Mouse (Mus musculus) liver, embryonic 11.5 days (tissue): ENCODE data around the gene C1qtnf1. TPM values are rescaled to one million over a fixed set of nuclear protein-coding genes. Genes with fewer than 3 reads are reported as not detected.
A peak's percentile ranks its signal among the peaks of the same experiment; 100 is the strongest.
"Not testable (repeated sequence)": the region's sequence is repeated elsewhere in the genome, so short reads cannot be mapped to it uniquely, and the experiment has no call there.

Experiments used
- ATAC-seq: fragments of 200-750 bp; cut with Nextera tagmentation; replicated peaks from 2 replicates; pipeline ENCODE4 v1.8.0; 2017; ENCODE audit warnings: moderate number of reproducible peaks, mild to moderate bottlenecking, moderate TSS enrichment, moderate library complexity; ENCODE audit not compliant: low FRiP score
- DNase-seq: peaks from one replicate; pipeline ENCODE4 v3.0.0-alpha.2; 2017; ENCODE audit warnings: low spot score
- H3K27ac ChIP-seq: fragments of 300-500 bp; sonication (generic); 2 replicates; pipeline ENCODE4 v1.5.1; 2014; ENCODE audit warnings: mild to moderate bottlenecking, low read depth, low read length, control low read depth
- H3K27me3 ChIP-seq: fragments of 300-500 bp; sonication (generic); replicated peaks from 2 replicates; pipeline ENCODE4 v1.6.1; 2014; ENCODE audit warnings: low read length, mixed read lengths; ENCODE audit not compliant: control insufficient read depth, insufficient read depth
- H3K36me3 ChIP-seq: fragments of 300-500 bp; sonication (generic); 2 replicates; pipeline ENCODE4 v1.6.1; 2014; ENCODE audit warnings: mild to moderate bottlenecking, low read length, moderate library complexity, mixed read lengths; ENCODE audit not compliant: control insufficient read depth, insufficient read depth
- H3K4me1 ChIP-seq: fragments of 300-500 bp; sonication (generic); replicated peaks from 2 replicates; pipeline ENCODE4 v1.6.1; 2014; ENCODE audit warnings: low read length, mixed read lengths; ENCODE audit not compliant: control insufficient read depth, insufficient read depth
- H3K4me2 ChIP-seq: fragments of 300-500 bp; sonication (generic); 2 replicates; pipeline ENCODE4 v1.6.1; 2014; ENCODE audit warnings: mild to moderate bottlenecking, control low read depth, moderate library complexity
- H3K4me3 ChIP-seq: fragments of 300-500 bp; sonication (generic); 2 replicates; pipeline ENCODE4 v1.5.1; 2014; ENCODE audit warnings: low read depth, low read length, control low read depth
- H3K9ac ChIP-seq: fragments of 300-500 bp; sonication (generic); 2 replicates; pipeline ENCODE4 v1.6.1; 2014; ENCODE audit warnings: low read depth, low read length, control low read depth
- H3K9me3 ChIP-seq: fragments of 300-500 bp; sonication (generic); 2 replicates; pipeline ENCODE4 v1.6.1; 2016; ENCODE audit warnings: low read length, inconsistent platforms, mixed read lengths; ENCODE audit not compliant: control insufficient read depth
- WGBS: fragments of 180-500 bp; shearing (Covaris S2); extraction: QIAGEN DNeasy Blood & Tissue Kit; methylation state at CpG from one replicate; pipeline ENCODE4 v1.1.7; 2014; 5-methylcytosine and 5-hydroxymethylcytosine counted together
- polyA plus RNA-seq: library from polyadenylated mRNA; unstranded; fragments of >200 nt; fragmentation: Nextera tagmentation; extraction: Ambion mirVana; gene quantifications from 2 replicates; pipeline ENCODE4 v1.2.1, GENCODE M21; 2014

C1qtnf1 gene
- polyA plus RNA-seq = 4.6 and 5.0 TPM in 2 replicates

DNA sequence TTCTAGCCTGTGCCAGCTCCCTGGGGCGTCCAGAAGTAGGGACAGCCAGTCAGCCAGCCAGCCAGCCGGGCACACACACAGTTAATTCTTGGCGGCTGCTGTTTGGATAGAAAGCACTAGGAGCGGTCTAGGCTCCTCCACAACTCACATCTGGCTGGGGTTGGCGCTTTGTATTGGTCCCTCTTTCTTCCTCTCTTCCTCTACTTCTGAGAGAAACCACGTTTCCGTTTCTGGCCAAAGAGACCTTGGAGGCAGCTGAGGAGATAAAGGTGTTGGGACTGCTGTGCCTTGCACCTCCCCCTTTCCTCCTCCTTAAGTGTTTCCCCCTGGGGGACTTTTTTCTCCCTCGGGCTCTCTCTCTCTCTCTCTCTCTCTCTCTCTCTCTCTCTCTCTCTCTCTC is at the start of gene C1qtnf1:
Gene C1qtnf1, plus strand, starts transcription at position 218 of the 400 bp plus-strand sequence.
- 5% methylated on average over 8 of the region's 8 CpGs for WGBS
- Histone ChIP-seq H3K4me2 (peak within 1 kb of the TSS; percentile 53), H3K4me1 (peaks cover 15% of the 10 kb centered on the region), H3K4me3 (peak within 1 kb of the TSS; percentile 29), H3K27ac (peak within 1 kb of the TSS; percentile 52; the same call in 1 of the 2 replicates), H3K27me3 (peaks cover 9% of the 10 kb centered on the region; the same call in 1 of the 2 replicates), H3K9ac (no peak within 1 kb of the TSS; the same call in 1 of the 2 replicates), H3K9me3 (no peaks in the 10 kb centered on the region), H3K36me3 (no peaks in the 10 kb centered on the region)
- no peak for DNase-seq
- no peak for ATAC-seq

DNA sequence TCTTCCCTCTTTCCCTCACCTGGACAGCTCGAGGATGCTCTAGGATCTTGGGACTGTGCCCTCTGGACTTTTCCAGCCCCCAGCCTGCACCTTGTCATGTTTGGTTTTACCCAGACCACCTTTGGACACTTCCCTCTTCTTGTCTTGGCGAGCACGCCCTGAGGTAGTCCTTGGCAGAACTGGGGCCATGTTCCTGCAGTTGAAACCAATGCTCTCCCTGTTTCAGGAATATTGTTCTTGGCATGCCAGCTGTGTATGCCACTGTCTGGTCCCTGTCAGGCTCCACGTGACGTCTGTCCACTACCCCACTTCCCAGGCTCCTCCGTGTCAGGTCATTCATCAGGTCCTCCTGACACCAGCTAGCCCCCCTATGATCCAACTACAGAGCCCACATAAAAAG is 49.3 kb upstream of the C1qtnf1 start:
- H3K4me1 ChIP-seq = no peaks in the 10 kb centered on the region
- H3K27ac ChIP-seq = no peak overlapping the region
- no peak overlapping the region for H3K4me2 ChIP-seq
- no peaks in the 10 kb centered on the region; the same call in 1 of the 2 replicates for H3K27me3 ChIP-seq
- WGBS = 76% methylated on average over 6 of the region's 6 CpGs
- no peak overlapping the region for H3K9ac ChIP-seq
- H3K36me3 ChIP-seq = no peaks in the 10 kb centered on the region
- no peak overlapping the region for H3K4me3 ChIP-seq
- DNase-seq = no peak
- no peaks in the 10 kb centered on the region for H3K9me3 ChIP-seq
- ATAC-seq = no peak

- no peak overlapping the region for H3K4me3 ChIP-seq
- 45% methylated on average over 11 of the region's 11 CpGs for WGBS
- no peak overlapping the region for H3K9ac ChIP-seq
- H3K4me2 ChIP-seq = no peak overlapping the region
- no peaks in the 10 kb centered on the region for H3K9me3 ChIP-seq
- ATAC-seq = no peak
- no peaks in the 10 kb centered on the region for H3K36me3 ChIP-seq
- peak; percentile 69 for DNase-seq
- H3K27me3 ChIP-seq = no peaks in the 10 kb centered on the region; the same call in 1 of the 2 replicates
- no peaks in the 10 kb centered on the region for H3K4me1 ChIP-seq
- no peak overlapping the region for H3K27ac ChIP-seq
Measured at GRCm38 (mm10) chr11:118379251-118380009, 48.6 kb upstream of the C1qtnf1 start.

DNA sequence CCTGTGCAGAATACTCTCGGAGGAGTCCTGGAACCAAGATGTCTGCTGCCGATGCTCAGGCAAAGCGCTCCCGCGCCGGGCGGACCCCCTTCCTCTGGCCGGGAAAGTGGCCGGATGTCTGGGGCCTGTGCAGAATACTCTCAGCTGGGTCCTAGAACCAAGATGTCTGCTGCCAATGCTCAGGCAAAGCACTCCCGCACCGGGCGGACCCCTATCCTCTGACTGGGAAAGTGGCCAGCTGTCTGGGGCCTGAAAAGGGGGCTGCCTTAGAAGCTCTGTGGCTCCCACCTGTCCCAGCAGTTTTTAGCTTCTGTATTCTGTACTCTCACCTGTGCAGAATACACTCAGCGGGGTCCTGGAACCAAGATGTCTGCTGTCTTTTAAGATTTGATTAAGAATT is 40.2 kb upstream of the C1qtnf1 start:
- H3K27ac ChIP-seq, H3K4me1 ChIP-seq, H3K9me3 ChIP-seq, H3K27me3 ChIP-seq, DNase-seq, H3K4me3 ChIP-seq, H3K4me2 ChIP-seq, H3K36me3 ChIP-seq, ATAC-seq, H3K9ac ChIP-seq: not testable (repeated sequence)
- WGBS = 88% methylated on average over 13 of the region's 13 CpGs

DNA sequence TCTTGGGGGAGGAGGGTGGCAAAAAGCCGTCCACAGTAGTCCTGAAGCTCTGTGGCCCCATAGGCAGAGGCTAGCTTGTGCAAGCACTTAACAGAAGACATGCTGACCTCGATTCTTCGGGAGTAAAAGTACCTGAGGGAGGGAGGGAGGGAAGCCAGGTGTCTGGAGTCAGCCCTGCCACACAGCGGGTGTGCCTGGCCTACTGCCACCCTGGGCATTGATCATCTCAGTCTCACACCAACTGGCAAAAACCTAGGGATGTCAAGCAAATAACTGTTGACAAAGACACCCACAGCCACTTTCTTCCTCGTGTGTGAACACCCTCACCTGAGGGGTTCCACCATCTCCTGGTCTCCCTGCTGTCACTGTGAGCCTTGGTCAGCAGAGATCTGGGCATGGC is 34.0 kb upstream of the C1qtnf1 start:
- Histone ChIP-seq H3K27ac (no peak overlapping the region), H3K36me3 (no peaks in the 10 kb centered on the region; the same call in 1 of the 2 replicates), H3K9me3 (no peaks in the 10 kb centered on the region), H3K4me1 (no peaks in the 10 kb centered on the region), H3K9ac (no peak overlapping the region), H3K4me3 (no peak overlapping the region), H3K4me2 (no peak overlapping the region), H3K27me3 (no peaks in the 10 kb centered on the region)
- no peak for ATAC-seq
- no peak for DNase-seq
- 77% methylated on average over 5 of the region's 5 CpGs for WGBS

DNA sequence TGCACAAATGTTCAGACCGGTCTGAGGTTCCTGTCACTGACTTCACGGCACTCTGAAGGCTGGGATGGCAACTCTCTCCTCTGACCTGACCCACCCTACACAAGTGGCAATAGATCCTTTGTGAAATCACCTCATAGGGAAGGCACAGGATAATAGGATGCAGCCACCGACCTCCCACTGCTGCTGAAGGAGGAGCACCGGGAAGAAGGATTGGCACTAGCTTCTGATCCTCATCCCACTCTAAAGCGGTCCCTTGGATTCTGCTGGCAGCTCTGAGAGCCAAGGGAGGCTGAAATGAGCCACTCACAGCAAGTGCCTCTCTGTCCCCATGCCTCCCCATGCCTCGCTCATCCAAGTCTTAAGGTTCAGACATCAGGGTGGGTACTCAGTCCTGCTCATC is 33.5 kb upstream of the C1qtnf1 start:
- no peak for ATAC-seq
- Histone ChIP-seq H3K36me3 (no peaks in the 10 kb centered on the region; the same call in 1 of the 2 replicates), H3K27me3 (no peaks in the 10 kb centered on the region), H3K4me2 (no peak overlapping the region), H3K27ac (no peak overlapping the region), H3K9me3 (no peaks in the 10 kb centered on the region), H3K4me1 (peaks cover 2% of the 10 kb centered on the region), H3K4me3 (no peak overlapping the region), H3K9ac (no peak overlapping the region)
- WGBS = 65% methylated on average over 6 of the region's 6 CpGs
- DNase-seq = no peak

GRCm38 (mm10) chr11:118397806-118398530 is 30.0 kb upstream of the C1qtnf1 start:
- H3K27me3 ChIP-seq = no peaks in the 10 kb centered on the region
- no peak overlapping the region for H3K27ac ChIP-seq
- H3K9ac ChIP-seq = no peak overlapping the region
- DNase-seq = no peak
- H3K9me3 ChIP-seq = no peaks in the 10 kb centered on the region
- no peaks in the 10 kb centered on the region; the same call in 1 of the 2 replicates for H3K36me3 ChIP-seq
- peaks cover 29% of the 10 kb centered on the region for H3K4me1 ChIP-seq
- no peak overlapping the region for H3K4me3 ChIP-seq
- no peak overlapping the region for H3K4me2 ChIP-seq
- 89% methylated on average over 26 of the region's 26 CpGs for WGBS
- ATAC-seq = no peak

GRCm38 (mm10) chr11:118399891-118400565 is 28.0 kb upstream of the C1qtnf1 start:
- 34% methylated on average over 5 of the region's 5 CpGs for WGBS
- H3K4me2 ChIP-seq = peak overlapping the region; percentile 52
- peak; percentile 64 for ATAC-seq

More at GRCm38 (mm10) chr11:118399891-118400565, 28.0 kb upstream of the C1qtnf1 start:
- H3K36me3 ChIP-seq = no peaks in the 10 kb centered on the region; the same call in 1 of the 2 replicates
- no peaks in the 10 kb centered on the region for H3K9me3 ChIP-seq
- 0 out of 2 replicates have a peak overlapping the region, but pooled peaks have one; percentile 6 for H3K4me3 ChIP-seq
- peak overlapping the region; percentile 68; the same call in 1 of the 2 replicates for H3K27ac ChIP-seq
- peaks cover 29% of the 10 kb centered on the region for H3K4me1 ChIP-seq
- H3K27me3 ChIP-seq = no peaks in the 10 kb centered on the region
- no peak for DNase-seq
- H3K9ac ChIP-seq = peak overlapping the region; percentile 43; the same call in 1 of the 2 replicates
